Comparison of ENCODE assay signal across 8 mouse cellular contexts in genomic region chr13:37312222-37312928, GRCm38 (mm10). TPM values are rescaled to one million over a fixed set of nuclear protein-coding genes. Genes with fewer than 3 reads are reported as not detected.
A peak's percentile ranks its signal among the peaks of the same experiment; 100 is the strongest.
DNase-seq lines count a peak whose midpoint lies in the region; ATAC-seq lines count a peak whose summit lies in the region.

No protein-coding gene starts in this region.

- peak; percentile 88 to 97 for DNase-seq in adrenal gland, adult (ENCODE audit: inconsistent age in 2 of 2, low spot score in 1 of 2)
- DNase-seq in embryo, embryonic 10.5 days (ENCODE audit: low spot score) = peak; percentile 97
- DNase-seq in gastrocnemius, postnatal 4 days (ENCODE audit: low spot score in 2 of 2) = peak; percentile 78 to 90
- peak; percentile 98 for DNase-seq in left cerebral cortex, postnatal 14 days (ENCODE audit: low spot score in 2 of 2)
- DNase-seq in right cerebral cortex, postnatal 14 days = peak; percentile 95
- DNase-seq in urinary bladder, postnatal 25 days (ENCODE audit: low spot score) = peak; percentile 84

- H3K27ac ChIP-seq in intestine, embryonic 15.5 days = no peak overlapping the region

- no peaks in the 10 kb centered on the region for H3K9me3 ChIP-seq in intestine, embryonic 15.5 days

- peak overlapping the region; percentile 36 for H3K4me3 ChIP-seq in intestine, embryonic 15.5 days (replicated peaks)

- no peaks in the 10 kb centered on the region for H3K27me3 ChIP-seq in intestine, embryonic 15.5 days (replicated peaks)

- intact Hi-C loops in left cerebral cortex, postnatal 14 days (cut with DNase I) = loop anchor here (2.0 to 10.0 kb wide), 6 partner anchors 420 to 1295 kb away; partner anchors contain the start of gene Nrn1

- WGBS in intestine, embryonic 15.5 days = 3% methylated on average over 25 of the region's 25 CpGs

- ATAC-seq in intestine, embryonic 15.5 days = peak; percentile 96
- ATAC-seq in megakaryocyte-erythroid progenitor cell, adult 5-6 weeks (replicated peaks; ENCODE audit: low FRiP score, low TSS enrichment, poor library complexity, severe bottlenecking) = peak; percentile 85

- peak overlapping the region; percentile 87 for H3K4me2 ChIP-seq in intestine, embryonic 15.5 days (replicated peaks)

- peaks cover 9% of the 10 kb centered on the region for H3K4me1 ChIP-seq in intestine, embryonic 15.5 days (replicated peaks)

- H3K36me3 ChIP-seq in intestine, embryonic 15.5 days = no peaks in the 10 kb centered on the region

- peak overlapping the region; percentile 50 for H3K9ac ChIP-seq in intestine, embryonic 15.5 days

RNA-seq across cellular contexts. Expression of gene Ly86, which starts 32.6 kb away (rescaled TPM):
- 1 to 10 TPM; 2.7 to 2.8 TPM for total RNA-seq in gastrocnemius, postnatal 4 days (2021)
- 9.7 and 10.3 TPM in 2 replicates for polyA plus RNA-seq in intestine, embryonic 15.5 days (2015; fragmentation: Nextera tagmentation; extraction: Ambion mirVana)
- total RNA-seq in left cerebral cortex, postnatal 14 days (2021) = 1 to 10 TPM; 8.0 to 9.0 TPM
- total RNA-seq in megakaryocyte-erythroid progenitor cell, adult 5-6 weeks (2014; fragmentation: Nextera tagmentation) = 0.67 and 0.81 TPM in 2 replicates
- 1.6 and 3.5 TPM in 2 replicates for total RNA-seq in megakaryocyte-erythroid progenitor cell, adult 5-6 weeks (2017)
